ENCODE assay signal across 21 mouse cellular contexts in the genomic region with DNA sequence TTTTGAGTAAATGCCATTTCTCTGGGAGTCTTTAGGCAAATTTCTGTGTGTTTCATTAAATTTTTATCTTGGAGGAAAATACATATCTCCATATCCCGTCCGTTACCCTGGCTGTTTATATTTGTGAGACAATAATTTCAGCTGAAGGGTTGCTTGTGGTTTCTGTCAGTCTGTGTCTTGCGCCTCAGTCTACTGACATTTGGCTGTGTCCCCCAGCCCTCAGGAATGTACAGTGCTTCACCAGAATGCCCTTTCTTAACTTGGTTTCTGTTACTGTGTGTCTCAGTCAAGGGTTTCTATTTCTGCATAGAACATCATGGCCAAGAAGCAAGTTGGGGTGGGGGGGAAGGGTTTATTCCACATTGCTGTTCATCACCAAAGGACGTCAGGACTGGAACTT. TPM values are rescaled to one million over a fixed set of nuclear protein-coding genes. Genes with fewer than 3 reads are reported as not detected.
A peak's percentile ranks its signal among the peaks of the same experiment; 100 is the strongest.
DNase-seq lines count a peak whose midpoint lies in the region; ATAC-seq and TF ChIP-seq lines count a peak whose summit lies in the region.
"Had no signal": no experiment of that assay in that cellular context is flagged by ENCODE, and none has a peak within 500 bp of the region (broad histone marks: within the 10 kb centered on the region; RNA-seq: fewer than 3 reads in every experiment).

No protein-coding gene starts in this region.

- no peaks in the 10 kb centered on the region for H3K9me3 ChIP-seq in lung, embryonic 14.5 days (ENCODE audit: low read depth, low read length)
- H3K9me3 ChIP-seq in lung, postnatal 0 days (ENCODE audit: low read length): no peaks in the 10 kb centered on the region
- H3K9me3 ChIP-seq: embryonic facial prominence, embryonic 13.5 days; embryonic facial prominence, embryonic 15.5 days; forebrain, embryonic 10.5 days; forebrain, embryonic 12.5 days had no signal

- no peak for TF ChIP-seq EP300 in lung, postnatal 0 days (IDR thresholded peaks at IDR 0.05)

- 38% methylated on average over 4 of the region's 4 CpGs for WGBS in lung, embryonic 14.5 days
- 52% methylated on average over 4 of the region's 4 CpGs for WGBS in lung, postnatal 0 days

- peak; percentile 16 for DNase-seq in lung, embryonic 14.5 days
- no peak for DNase-seq in lung, adult 18-20 months
- peak; percentile 21 for DNase-seq in lung, postnatal 0 days (ENCODE audit: low spot score)
- no peak for DNase-seq in lung, postnatal 10 days
- DNase-seq: adrenal gland, adult 2 months; adrenal gland, postnatal 10 days; adrenal gland, postnatal 25 days; cerebellum, adult 11 months; cerebellum, adult 18-20 months; cerebellum, adult 8-10 months; cerebellum, adult 9-11 months; cerebellum, postnatal 14 days; cerebellum, postnatal 36 days; embryo, embryonic 11 days had no signal

- H3K27me3 ChIP-seq in lung, embryonic 14.5 days (ENCODE audit: insufficient read depth, low read length): no peaks in the 10 kb centered on the region
- no peaks in the 10 kb centered on the region for H3K27me3 ChIP-seq in lung, postnatal 0 days (replicated peaks; ENCODE audit: insufficient read depth, low read length)
- H3K27me3 ChIP-seq: embryonic facial prominence, embryonic 13.5 days; embryonic facial prominence, embryonic 15.5 days; forebrain, embryonic 12.5 days had no signal

- H3K27ac ChIP-seq in lung, embryonic 14.5 days (ENCODE audit: low read depth): no peak overlapping the region
- H3K27ac ChIP-seq in lung, postnatal 0 days (ENCODE audit: low read length): no peak overlapping the region
- H3K27ac ChIP-seq: embryonic facial prominence, embryonic 13.5 days; embryonic facial prominence, embryonic 15.5 days; forebrain, embryonic 10.5 days; forebrain, embryonic 12.5 days had no signal

- H3K9ac ChIP-seq in lung, embryonic 14.5 days: no peak overlapping the region
- no peak overlapping the region for H3K9ac ChIP-seq in lung, postnatal 0 days (replicated peaks; ENCODE audit: low read depth)
- H3K9ac ChIP-seq: embryonic facial prominence, embryonic 13.5 days; embryonic facial prominence, embryonic 15.5 days; forebrain, embryonic 12.5 days had no signal

- H3K4me3 ChIP-seq in lung, embryonic 14.5 days (ENCODE audit: low read depth, low read length): no peak overlapping the region
- H3K4me3 ChIP-seq in lung, postnatal 0 days (ENCODE audit: low read depth, low read length): no peak overlapping the region
- H3K4me3 ChIP-seq: embryonic facial prominence, embryonic 13.5 days; embryonic facial prominence, embryonic 15.5 days; erythroblast, embryonic 14.5 days; forebrain, embryonic 10.5 days; forebrain, embryonic 12.5 days had no signal

- H3K36me3 ChIP-seq in lung, embryonic 14.5 days (ENCODE audit: insufficient read depth): no peaks in the 10 kb centered on the region
- peaks cover 5% of the 10 kb centered on the region; the same call in 1 of the 2 replicates for H3K36me3 ChIP-seq in lung, postnatal 0 days (ENCODE audit: insufficient read depth, low read length)
- H3K36me3 ChIP-seq: embryonic facial prominence, embryonic 13.5 days; embryonic facial prominence, embryonic 15.5 days; forebrain, embryonic 10.5 days; forebrain, embryonic 12.5 days had no signal

- H3K4me1 ChIP-seq in lung, embryonic 14.5 days (ENCODE audit: insufficient read depth): no peaks in the 10 kb centered on the region
- no peaks in the 10 kb centered on the region for H3K4me1 ChIP-seq in lung, postnatal 0 days (ENCODE audit: insufficient read depth, low read depth, low read length)
- H3K4me1 ChIP-seq: embryonic facial prominence, embryonic 15.5 days; forebrain, embryonic 10.5 days; forebrain, embryonic 12.5 days had no signal

- TF ChIP-seq CTCF in lung, embryonic 14.5 days (IDR thresholded peaks at IDR 0.05; ENCODE audit: low read depth): no peak
- no peak for TF ChIP-seq CTCF in lung, postnatal 0 days (IDR thresholded peaks at IDR 0.05)

- no peak for ATAC-seq in lung, embryonic 14.5 days (ENCODE audit: insufficient read depth)
- no peak for ATAC-seq in lung, postnatal 0 days
- ATAC-seq: forebrain, embryonic 14.5 days; forebrain, embryonic 16.5 days had no signal

- H3K4me2 ChIP-seq in lung, embryonic 14.5 days: no peak overlapping the region
- H3K4me2 ChIP-seq in lung, postnatal 0 days (replicated peaks; ENCODE audit: low read depth, low read length): no peak overlapping the region
- H3K4me2 ChIP-seq: embryonic facial prominence, embryonic 13.5 days; embryonic facial prominence, embryonic 15.5 days; forebrain, embryonic 12.5 days had no signal

RNA-seq across cellular contexts. Expression of gene Amigo2, which starts 42.1 kb away (rescaled TPM):
- polyA plus RNA-seq in lung, embryonic 14.5 days (2014; fragmentation: Nextera tagmentation; extraction: Ambion mirVana): 5.5 and 5.7 TPM in 2 replicates
- 12.3 and 12.9 TPM in 2 replicates for polyA plus RNA-seq in lung, postnatal 0 days (2015; fragmentation: Nextera tagmentation; extraction: Ambion mirVana)
- polyA plus RNA-seq: erythroblast, embryonic 14.5 days had no signal

RNA-seq across cellular contexts. Expression of gene Pced1b, which starts 42.3 kb away (rescaled TPM):
- 5.5 and 8.7 TPM in 2 replicates for polyA plus RNA-seq in lung, embryonic 14.5 days (2014; fragmentation: Nextera tagmentation; extraction: Ambion mirVana)
- polyA plus RNA-seq in lung, postnatal 0 days (2015; fragmentation: Nextera tagmentation; extraction: Ambion mirVana): 8.9 and 9.0 TPM in 2 replicates

Comparison
In these comparisons a context has a peak if more than half of its experiments do, and no peak if none do; other contexts are left out.
1. DNase-seq: peak in lung, embryonic 14.5 days (single experiment) and lung, postnatal 0 days (single experiment); none in lung, adult 18-20 months (0 of 2) and lung, postnatal 10 days (single experiment).